Mouse (Mus musculus): ENCODE data around the gene Usp22. TPM values are rescaled to one million over a fixed set of nuclear protein-coding genes. Genes with fewer than 3 reads are reported as not detected.
A peak's percentile ranks its signal among the peaks of the same experiment; 100 is the strongest.
"Not testable (repeated sequence)": the region's sequence is repeated elsewhere in the genome, so short reads cannot be mapped to it uniquely, and the experiment has no call there.

Gene Usp22
- polyA plus RNA-seq, 1 experiment: 176 TPM

DNA sequence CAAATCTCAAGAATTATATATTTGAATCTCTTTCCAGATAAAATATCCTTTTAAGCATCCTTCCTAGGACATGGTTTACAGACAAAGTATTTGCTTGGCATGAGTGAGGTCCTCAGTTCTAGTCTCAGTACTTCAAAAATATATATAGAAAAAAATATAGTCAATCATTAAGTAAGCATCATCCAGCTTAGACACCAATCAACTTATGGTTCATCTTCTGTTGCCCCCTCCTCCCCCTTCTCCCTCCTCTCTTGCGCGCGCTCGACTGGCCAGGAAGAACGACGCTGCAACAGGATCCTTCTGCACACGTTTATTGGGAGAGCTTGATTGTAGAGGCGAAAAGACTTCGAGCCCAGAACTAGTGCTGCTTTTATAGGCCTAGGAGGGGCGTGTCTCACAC is 17.3 kb upstream of the Usp22 start:
- DNase-seq (ENCODE audit: extremely low spot score in 1 of 2, low spot score in 1 of 2): not testable (repeated sequence)

DNA sequence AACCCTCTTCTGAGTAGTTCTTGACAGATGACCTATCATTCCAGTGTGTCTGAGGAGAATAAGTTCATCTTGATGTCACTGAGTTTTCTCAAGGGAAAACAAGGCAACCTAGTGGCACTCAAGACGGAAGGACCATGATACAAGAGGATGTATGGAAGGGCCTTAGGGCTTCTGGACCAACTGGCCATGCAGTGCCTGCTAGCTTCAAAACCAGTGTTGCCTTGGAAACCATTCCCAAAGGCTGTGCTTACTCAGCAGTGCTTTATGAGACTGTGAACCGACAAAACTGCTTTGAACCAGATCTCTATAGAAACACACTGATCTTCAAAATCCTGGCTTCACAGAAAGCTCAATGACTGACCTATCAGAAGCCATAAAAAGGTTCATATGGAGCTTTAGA is 15.9 kb upstream of the Usp22 start:
- no peak for DNase-seq (ENCODE audit: extremely low spot score in 1 of 2, low spot score in 1 of 2)

DNA sequence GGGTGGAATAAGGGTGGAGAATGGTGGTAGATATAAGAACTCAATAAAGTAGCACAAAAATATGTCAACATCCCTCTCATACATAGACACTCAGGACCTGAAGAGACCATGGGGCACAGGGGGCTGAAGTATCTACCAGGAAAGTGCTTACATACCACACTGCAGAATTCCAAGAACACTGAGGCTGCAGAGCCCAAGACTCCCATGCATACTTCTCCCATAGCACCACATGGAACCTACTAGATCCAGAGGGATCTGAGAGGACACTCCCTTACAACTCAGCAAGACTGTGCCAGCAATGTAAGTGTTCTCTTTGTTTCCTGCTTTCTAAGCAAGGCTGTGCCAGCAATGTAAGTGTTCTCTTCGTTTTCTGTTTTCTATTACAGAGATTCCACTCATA is 9.0 kb upstream of the Usp22 start:
- no peak for DNase-seq (ENCODE audit: extremely low spot score in 1 of 2, low spot score in 1 of 2)

DNA sequence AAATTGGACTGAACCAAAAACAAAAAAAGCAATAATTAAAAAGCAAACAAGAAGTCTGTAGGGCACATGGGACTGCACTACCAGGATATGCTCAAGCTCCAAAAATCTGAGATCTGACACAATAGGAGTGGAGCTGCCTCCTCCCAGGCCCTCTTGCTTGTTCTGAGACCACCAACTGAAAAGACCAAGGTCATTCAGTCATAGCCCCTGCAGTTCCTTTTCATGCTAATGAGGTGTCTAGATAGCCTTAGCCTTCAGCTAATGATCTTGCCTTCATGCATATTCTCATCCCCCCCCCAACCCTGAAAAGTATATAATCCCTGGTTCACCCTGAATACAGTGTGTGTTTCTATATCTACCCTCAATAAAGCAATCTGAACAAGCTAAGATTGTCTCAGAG is 6.8 kb upstream of the Usp22 start:
- no peak for DNase-seq (ENCODE audit: extremely low spot score in 1 of 2, low spot score in 1 of 2)

DNA sequence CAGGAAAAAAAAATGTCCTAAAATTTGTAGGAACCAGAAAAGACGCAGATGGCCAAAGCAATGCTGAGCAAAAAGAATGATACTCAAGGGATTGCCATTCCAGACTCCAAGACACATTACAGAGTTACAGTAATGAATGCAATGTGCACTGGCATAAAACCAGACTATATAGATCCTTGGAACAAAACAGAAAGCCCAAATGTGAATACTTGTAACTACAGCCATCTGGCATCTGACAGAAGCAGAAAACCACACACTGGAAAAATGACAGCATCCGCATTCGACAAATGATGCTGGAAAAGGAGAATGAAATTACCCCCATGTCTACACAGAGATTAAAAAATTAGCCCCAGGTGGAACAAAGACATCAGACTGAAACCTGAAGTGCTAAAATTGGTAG is 5.5 kb upstream of the Usp22 start:
- DNase-seq (ENCODE audit: extremely low spot score in 1 of 2, low spot score in 1 of 2): peak in 1 of 2 experiments; percentile 48

DNA sequence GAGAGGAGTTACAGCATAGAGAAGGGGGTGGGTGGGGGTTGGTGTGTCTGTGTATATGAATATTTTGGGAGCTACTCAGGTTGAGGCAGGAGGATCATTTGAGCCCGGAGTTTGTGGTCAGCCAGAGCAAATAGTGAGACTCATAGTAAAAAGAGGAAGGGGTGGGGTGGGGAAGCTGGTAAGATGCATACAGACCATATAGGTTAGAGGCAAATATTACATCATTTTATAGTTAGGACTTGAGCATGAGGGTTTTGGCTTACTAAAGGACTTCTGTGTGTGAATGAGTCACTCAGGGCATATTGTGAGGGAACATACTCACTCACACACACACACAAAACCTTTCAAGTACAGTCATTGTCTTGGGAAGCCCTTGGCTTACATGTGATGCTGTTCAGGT is 1.5 kb upstream of the Usp22 start:
- DNase-seq (ENCODE audit: extremely low spot score in 1 of 2, low spot score in 1 of 2): no peak

DNA sequence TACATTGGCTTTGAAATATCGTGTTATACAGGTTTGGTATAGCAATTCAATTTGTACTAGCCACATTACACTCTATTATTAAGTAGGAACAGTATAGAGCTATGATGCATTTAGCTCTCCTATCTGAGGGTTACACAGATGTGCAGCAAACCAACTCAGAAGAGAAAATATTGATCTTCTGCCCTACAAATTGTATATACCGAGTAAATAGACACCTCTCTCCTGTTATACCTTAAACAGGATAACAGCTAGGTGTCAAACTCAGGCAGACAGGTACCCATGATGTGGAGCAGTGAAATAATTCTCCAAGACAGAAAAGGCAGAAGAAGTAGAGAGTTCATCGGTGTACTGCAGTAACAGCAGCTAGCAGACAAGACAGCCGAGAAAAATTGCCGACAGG is 923 bp upstream of the Usp22 start:
- no peak for DNase-seq (ENCODE audit: extremely low spot score in 1 of 2, low spot score in 1 of 2)

DNA sequence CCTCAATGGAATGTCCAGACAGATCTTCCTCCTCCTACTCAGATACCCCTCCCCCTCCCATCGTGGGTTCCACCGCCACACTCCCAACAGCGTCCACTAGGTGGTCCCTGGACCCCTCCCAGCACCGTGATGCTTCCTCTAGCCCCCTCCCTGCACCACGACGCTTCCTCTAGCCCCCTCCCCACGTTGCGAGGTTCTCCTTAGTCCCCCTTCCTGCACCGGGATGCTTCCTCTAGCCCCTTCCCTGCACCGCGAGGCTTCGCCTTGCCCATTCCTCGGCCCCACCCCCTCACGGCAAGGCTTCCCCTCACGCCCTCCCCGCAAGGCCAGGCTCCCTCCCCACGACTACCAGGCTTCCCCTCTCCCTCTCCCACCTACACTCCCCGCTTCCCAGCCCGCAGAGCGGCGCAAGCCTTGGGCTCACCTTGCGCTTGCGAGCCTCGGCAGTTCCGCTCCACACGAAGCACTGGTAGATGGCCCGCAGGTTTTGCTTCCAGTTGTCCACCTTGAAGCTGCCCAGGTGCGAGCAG is 499 bp downstream of the Usp22 start:
- DNase-seq (ENCODE audit: extremely low spot score in 1 of 2, low spot score in 1 of 2): peak in 1 of 2 experiments; percentile 37

DNA sequence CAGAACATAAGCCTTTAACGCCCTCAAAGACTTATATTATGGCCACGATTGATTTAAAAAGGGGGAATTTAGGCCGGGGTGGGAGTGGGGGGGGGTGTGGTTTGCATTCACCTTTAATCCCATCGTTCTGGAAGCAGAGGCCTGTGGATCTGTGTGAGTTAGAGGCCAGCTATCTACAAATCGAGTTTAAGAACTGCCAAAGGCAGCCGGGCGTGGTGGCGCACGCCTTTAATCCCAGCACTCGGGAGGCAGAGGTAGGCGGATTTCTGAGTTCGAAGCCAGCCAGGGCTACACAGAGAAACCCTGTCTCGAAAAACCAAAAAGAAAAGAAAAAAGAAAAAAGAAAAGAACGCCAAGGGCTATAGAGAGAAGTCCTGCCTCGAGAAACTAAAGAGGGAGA is 1.4 kb downstream of the Usp22 start:
- DNase-seq (ENCODE audit: extremely low spot score in 1 of 2, low spot score in 1 of 2): not testable (repeated sequence)

DNA sequence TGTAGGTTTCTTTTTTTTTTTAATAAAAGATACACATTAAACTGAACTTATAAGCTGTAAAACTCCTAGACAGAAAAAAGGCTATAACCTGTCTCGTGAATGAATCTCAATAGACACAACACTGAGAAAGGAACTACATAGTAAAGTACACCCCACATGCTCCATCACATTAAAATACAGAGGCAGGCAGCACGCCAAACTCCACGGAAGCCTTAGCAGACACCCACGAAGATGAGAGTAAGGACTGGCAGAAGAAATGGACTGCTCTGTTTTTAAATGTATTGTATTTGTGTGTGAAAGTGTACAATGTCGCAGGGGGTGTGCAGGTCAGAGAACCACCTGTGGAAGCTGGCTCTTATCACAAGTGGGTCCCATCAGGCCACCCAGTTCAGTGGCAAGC is 4.7 kb downstream of the Usp22 start:
- DNase-seq (ENCODE audit: extremely low spot score in 1 of 2, low spot score in 1 of 2): no peak

DNA sequence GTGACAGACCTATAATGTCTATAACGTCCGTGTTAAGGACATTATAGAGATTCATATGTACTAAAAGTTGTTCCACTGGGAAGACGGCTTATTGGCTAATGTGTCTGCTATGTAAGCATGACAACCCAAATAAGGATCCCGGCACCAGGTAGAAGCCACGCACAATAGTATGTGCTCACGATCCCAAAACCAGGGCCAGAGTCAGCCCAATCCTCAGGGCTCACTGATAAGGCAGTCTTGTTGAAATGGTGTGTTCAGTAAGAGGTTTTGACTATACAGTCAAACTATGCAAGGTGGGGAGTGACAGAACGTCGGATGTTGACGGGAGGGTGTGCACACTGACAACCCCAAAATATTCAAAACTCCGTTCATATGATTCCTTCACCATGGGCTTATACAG is 10.0 kb downstream of the Usp22 start:
- no peak for DNase-seq (ENCODE audit: extremely low spot score in 1 of 2, low spot score in 1 of 2)

DNA sequence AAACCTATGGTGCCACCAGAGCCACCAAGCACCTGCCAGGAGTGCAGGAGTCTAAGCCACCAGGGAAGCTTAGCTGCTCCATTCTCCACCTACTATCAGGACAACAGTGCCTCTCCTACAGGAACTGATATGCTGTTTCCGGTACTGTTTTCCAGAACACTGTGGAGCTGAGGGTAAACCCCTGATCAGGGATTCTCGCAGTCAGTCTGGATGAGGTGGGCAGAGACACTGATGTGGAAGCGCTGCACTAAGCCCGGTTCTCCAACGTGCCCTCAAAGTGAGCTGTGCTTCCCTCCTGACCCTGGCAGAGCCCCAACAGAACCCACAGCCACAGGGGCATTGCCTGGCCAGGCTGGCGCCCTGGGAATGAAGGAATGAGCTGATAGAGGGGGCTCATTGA is 10.5 kb downstream of the Usp22 start:
- DNase-seq (ENCODE audit: extremely low spot score in 1 of 2, low spot score in 1 of 2): no peak

DNA sequence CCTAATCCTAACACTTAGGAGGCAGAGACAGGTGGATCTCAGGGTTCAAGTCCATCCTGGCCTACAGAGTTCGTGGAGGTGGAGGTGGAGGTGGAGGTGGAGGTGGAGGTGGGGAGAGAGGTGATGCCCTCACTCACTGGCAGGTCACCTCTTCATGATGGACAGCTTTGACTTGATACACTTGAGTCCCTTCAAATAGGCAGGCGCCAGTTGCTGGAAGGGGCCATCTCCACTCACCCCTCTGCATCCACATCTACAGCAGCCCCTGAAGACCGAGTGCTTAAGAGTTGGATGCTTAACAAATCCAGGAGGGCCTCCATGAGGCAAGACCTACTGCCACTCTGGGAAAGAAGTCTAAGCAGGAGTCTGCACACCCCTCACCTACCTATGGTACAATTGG is 11.5 kb downstream of the Usp22 start:
- no peak for DNase-seq (ENCODE audit: extremely low spot score in 1 of 2, low spot score in 1 of 2)

DNA sequence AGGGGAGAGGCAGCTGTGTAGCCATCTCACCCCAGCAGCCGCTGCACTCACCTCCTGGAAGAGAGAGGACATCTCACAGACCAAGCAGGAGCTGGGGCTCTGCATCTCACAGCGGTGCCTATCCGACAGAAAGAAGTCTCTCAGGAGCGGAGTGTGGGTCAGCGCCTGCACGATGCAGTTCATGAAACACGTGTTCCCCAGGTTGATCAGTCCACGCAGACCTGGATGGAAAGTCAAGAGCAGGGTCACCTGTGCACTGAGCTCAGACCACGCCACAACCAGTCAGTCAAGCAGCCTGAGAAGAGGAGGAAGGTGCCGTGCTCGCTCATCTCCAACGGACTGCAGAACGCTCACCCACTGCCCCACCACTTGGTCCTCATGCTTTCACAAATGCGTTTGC is 12.1 kb downstream of the Usp22 start:
- DNase-seq (ENCODE audit: extremely low spot score in 1 of 2, low spot score in 1 of 2): no peak

DNA sequence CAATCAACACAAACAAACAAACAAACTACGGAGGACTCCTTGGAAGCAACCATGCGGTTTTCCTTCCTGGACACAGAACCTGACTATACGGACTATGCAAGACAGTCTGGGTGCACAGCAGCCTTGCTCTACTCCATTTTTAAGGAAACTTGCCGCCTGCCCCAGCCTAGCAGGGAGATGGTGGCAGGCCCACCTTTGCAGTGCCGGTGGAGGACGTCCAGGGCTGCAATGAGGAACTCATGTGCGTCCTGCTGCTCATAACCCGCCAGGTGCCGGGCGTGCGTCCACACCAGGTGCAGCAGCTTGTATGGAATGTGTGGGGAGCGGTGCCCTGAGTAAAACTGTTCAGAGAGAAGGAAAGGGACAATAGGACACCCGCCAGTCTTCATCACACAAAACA is 13.7 kb downstream of the Usp22 start:
- no peak for DNase-seq (ENCODE audit: extremely low spot score in 1 of 2, low spot score in 1 of 2)

DNA sequence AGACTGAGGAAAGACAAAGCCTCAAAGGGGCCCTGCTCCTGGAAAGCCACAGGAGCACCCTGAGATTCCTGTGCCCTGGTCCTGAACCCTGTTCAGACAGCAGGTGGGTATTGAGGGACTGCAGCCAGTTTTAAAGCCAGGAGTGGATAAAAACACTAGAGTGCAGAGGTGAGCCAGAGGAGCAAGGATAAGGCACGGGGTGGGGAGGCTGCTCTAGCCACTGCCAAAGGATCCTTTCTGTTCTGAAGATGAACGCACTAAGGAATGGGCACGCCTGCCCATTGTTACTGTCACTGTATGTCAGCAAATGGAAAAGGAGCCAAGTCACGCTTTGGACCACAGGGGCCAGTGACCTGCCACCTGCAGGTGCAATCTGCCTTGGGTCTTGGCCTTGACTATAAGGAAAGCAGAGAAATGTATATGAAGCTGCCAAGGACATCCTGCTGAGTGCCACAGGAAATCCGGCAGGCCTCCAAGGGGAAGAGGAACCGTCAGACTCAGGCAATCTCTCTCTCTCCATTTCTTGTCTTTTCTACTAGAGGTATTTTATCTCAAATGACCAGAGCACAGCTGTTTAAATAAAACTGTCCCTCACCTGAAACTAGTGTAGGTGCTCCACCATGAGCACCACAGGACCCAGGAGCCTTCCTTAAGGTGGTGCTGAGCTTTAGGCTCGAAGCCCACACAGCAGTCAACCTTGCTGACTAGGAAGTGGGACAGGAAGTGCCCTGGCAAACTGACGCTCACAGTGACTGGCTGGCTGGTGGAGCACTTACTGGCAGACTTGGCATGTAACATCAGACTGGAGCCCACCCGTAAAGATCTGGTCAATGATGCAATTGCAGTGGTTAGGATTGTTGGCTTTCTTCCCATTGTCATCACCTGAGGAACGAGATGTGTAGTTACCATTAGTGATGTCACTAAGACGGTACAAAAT is 14.8 kb downstream of the Usp22 start:
- no peak for DNase-seq (ENCODE audit: extremely low spot score in 1 of 2, low spot score in 1 of 2)

DNA sequence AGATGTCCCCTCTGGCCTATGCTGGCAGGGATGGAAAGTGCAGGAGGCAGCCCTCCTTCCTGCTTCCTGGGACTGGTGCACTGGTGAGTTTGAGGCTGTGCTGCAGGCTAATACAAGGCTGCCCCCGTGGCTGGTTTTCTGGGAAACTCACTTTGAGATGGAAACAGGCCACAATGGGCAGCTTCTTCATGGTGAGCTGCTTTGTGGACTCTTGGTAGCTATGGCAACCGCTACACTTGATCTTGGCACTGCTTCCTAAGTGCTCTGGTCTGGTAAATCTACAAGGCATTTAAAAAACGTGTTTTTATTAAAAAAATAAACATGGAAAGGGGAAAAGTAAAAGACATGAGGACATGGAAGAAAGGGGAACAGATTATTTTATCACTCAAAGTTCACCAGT is 16.7 kb downstream of the Usp22 start:
- DNase-seq (ENCODE audit: extremely low spot score in 1 of 2, low spot score in 1 of 2): no peak

DNA sequence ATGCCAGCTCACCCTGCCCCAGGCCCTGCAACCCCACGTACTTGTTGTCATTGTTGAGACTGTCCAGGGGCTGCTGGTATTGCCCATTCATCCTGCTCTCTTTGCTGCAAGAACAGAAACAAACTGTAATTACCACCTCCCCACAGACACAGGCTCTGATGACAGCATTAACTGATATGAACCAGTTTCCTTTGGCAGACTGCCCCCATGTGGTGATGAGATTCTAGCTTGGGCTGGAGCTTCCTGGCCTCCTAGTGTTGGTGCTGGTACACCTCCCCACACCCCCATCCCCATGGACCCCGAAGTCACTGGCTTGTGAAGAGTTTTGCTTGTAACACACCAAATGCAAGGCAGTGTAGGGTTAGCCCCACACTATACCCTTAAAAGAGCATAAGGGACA is 19.1 kb downstream of the Usp22 start:
- DNase-seq (ENCODE audit: extremely low spot score in 1 of 2, low spot score in 1 of 2): peak in 1 of 2 experiments; percentile 66

DNA sequence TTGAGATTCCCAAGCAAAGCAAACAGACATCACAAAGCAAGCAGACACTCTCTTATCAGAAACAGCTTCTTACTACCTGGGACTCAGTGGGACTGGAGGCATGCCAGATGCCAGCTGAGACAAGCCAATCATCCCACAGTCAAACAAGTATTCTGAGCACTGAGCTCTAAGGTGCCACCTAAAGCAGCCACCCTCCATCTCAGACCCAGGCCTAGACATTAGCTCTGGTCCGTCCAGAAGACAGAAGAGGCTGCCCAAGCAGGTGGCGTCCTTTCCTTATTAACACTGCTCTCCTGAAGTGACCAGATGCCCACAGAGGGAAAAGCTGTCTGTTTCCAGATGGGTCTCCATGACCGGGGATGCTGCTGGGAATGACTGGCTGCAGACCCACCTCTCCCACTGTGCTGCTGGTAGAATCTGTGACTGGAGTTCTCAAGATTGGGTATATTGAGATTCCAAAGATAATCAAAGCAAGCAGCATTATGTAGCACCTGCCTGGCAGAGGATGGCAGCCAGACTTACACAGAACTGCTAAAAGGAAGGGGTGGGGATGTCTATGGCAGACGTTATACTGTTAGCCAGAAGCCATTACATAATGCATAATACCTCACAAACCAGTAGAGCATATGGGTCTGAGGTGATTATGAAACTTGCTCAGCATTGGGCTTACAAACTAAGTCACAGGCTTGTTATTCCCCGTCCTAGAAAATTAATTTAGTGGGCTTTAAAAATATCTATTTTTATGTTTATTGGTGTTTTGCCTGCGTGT is 24.4 kb downstream of the Usp22 start:
- no peak for DNase-seq (ENCODE audit: extremely low spot score in 1 of 2, low spot score in 1 of 2)

DNA sequence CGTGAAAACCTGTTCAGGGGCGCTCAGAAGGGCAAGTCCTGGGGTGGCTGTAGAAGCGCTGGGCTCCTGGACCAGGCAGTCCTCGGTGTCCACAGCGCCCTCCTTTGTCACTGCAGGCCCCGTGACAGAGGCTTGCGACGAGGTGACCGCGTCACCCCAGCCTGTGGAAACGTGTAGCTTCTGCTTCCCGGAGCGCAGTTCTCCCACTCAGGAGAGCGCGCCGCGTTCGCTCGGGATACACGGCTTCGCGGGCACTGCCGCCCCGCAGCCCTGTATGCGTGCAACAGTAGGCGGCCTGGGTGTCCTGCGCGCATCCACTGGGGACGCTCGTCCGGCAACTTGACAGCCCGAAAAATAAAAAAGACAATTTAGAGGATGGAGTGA is 27.6 kb downstream of the Usp22 start:
- DNase-seq (ENCODE audit: extremely low spot score in 1 of 2, low spot score in 1 of 2): peak in 1 of 2 experiments; percentile 48

DNA sequence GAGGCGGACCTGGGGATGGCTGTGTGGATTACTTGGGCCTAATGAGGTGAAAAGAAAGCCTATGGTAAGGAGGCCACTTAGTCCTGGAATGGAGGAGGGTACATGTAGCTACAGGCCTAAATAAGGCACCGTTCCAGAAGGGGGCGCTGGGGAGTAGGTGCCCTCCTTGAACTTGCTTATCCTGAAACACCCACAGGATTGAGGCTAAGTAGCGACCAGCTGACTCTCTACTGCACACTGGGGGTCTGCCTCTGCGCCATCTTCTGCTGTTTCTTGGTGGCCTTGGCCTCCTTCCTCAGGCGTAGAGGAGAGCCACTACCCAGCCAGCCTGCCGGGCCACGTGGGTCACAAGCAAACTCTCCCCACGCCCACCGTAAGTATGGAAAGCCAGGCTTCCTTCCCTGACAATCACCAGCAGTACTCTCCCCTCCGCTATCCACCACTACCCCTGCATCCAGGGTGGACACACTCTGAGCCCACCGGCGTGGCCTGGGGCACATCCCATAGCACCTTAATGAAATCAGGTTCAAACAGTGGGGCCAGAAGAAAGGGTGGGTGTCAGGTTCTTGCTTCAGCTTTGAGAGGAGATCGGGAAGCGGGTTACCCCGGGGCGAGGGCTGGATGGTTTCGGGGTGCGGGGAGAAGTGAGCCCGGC is 28.1 kb downstream of the Usp22 start:
- DNase-seq (ENCODE audit: extremely low spot score in 1 of 2, low spot score in 1 of 2): no peak
